Mouse (Mus musculus) megakaryocyte, embryonic 14.5 days (primary cell): ENCODE measurements around the gene Rragc.

ENCODE experiments used
- FLI1 ChIP-seq: IDR thresholded peaks from 2 replicates; pipeline ENCODE4 v1.6.1; 2012; ENCODE audit warnings: low read length, inconsistent platforms, mixed read lengths
- GATA1 ChIP-seq: IDR thresholded peaks from 3 replicates; pipeline ENCODE4 v1.6.1; 2012; ENCODE audit warnings: mixed read lengths, low read length, inconsistent platforms, borderline replicate concordance

GRCm38 (mm10) chr4:123946701-123947100 is 29.5 kb downstream of the Rragc start:
- TF ChIP-seq FLI1, result no peak
- TF ChIP-seq GATA1, result no peak
